ENCODE assay signal across 26 mouse cellular contexts in genomic region chr13:94372066-94372465, GRCm38 (mm10).
"Had no signal": no experiment of that assay in that cellular context is flagged by ENCODE, and none has a peak within 500 bp of the region (broad histone marks: within the 10 kb centered on the region; RNA-seq: fewer than 3 reads in every experiment).

No protein-coding gene starts in this region.

- H3K9me3 ChIP-seq: heart, embryonic 13.5 days; heart, embryonic 15.5 days; hindbrain, embryonic 13.5 days; intestine, embryonic 15.5 days; kidney, embryonic 15.5 days; limb, embryonic 12.5 days; liver, embryonic 13.5 days; liver, embryonic 15.5 days had no signal

- DNase-seq: gastrocnemius, adult 2 months; gastrocnemius, postnatal 10 days; gastrocnemius, postnatal 25 days; heart, adult 2 months; heart, postnatal 14 days; heart, postnatal 4 days; kidney, adult 18-20 months; kidney, adult 9 months; kidney, postnatal 14 days; kidney, postnatal 36 days; layer of hippocampus, adult 9-11 months; layer of hippocampus, postnatal 36 days; liver; liver, embryonic 13.5 days had no signal

- H3K27me3 ChIP-seq: heart, embryonic 13.5 days; heart, embryonic 15.5 days; hindbrain, embryonic 13.5 days; intestine, embryonic 15.5 days; kidney, embryonic 15.5 days; limb, embryonic 12.5 days; liver, embryonic 13.5 days; liver, embryonic 15.5 days had no signal

- H3K4me3 ChIP-seq: gastrocnemius, adult 2 months; heart, adult 2 months; heart, embryonic 13.5 days; heart, embryonic 15.5 days; hindbrain, embryonic 13.5 days; intestine, embryonic 15.5 days; kidney, embryonic 15.5 days; limb, embryonic 12.5 days; liver, embryonic 13.5 days; liver, embryonic 15.5 days had no signal

- H3K9ac ChIP-seq: heart, embryonic 13.5 days; heart, embryonic 15.5 days; hindbrain, embryonic 13.5 days; intestine, embryonic 15.5 days; kidney, embryonic 15.5 days; limb, embryonic 12.5 days; liver, embryonic 13.5 days; liver, embryonic 15.5 days had no signal

- H3K36me3 ChIP-seq: heart, embryonic 15.5 days; hindbrain, embryonic 13.5 days; intestine, embryonic 15.5 days had no signal

- H3K27ac ChIP-seq: gastrocnemius, adult 2 months; heart, adult 2 months; heart, embryonic 13.5 days; heart, embryonic 15.5 days; hindbrain, embryonic 13.5 days; intestine, embryonic 15.5 days; kidney, embryonic 15.5 days; kidney, postnatal 0 days; limb, embryonic 12.5 days; liver, embryonic 13.5 days; liver, embryonic 15.5 days had no signal

- H3K4me1 ChIP-seq: heart, embryonic 15.5 days; hindbrain, embryonic 13.5 days; intestine, embryonic 15.5 days; kidney, embryonic 15.5 days; limb, embryonic 12.5 days; liver, embryonic 13.5 days; liver, embryonic 15.5 days had no signal

- H3K4me2 ChIP-seq: heart, embryonic 11.5 days; heart, embryonic 13.5 days; heart, embryonic 15.5 days; hindbrain, embryonic 13.5 days; intestine, embryonic 15.5 days; kidney, embryonic 15.5 days; limb, embryonic 12.5 days; liver, embryonic 11.5 days; liver, embryonic 13.5 days; liver, embryonic 15.5 days had no signal

- ATAC-seq: inflammation-experienced regulatory T-cells, adult 6 months; intestine, embryonic 15.5 days; intestine, postnatal 0 days had no signal
